Mouse (Mus musculus) forebrain, embryonic 13.5 days (tissue): ENCODE results near the gene Dgcr6. TPM values are rescaled to one million over a fixed set of nuclear protein-coding genes. Genes with fewer than 3 reads are reported as not detected.

Experiments
- ATAC-seq: fragments of 200-750 bp; cut with Nextera tagmentation; 2 replicates; pipeline ENCODE4 v1.8.0; 2017
- H3K27ac ChIP-seq: fragments of 300-500 bp; sonication (generic); 2 replicates; pipeline ENCODE4 v1.5.1; 2015; ENCODE audit warnings: inconsistent platforms, mild to moderate bottlenecking, moderate library complexity
- H3K27me3 ChIP-seq: fragments of 300-500 bp; sonication (generic); 2 replicates; pipeline ENCODE4 v1.6.1; 2015; ENCODE audit warnings: mild to moderate bottlenecking, inconsistent platforms
- H3K36me3 ChIP-seq: fragments of 300-500 bp; sonication (generic); 2 replicates; pipeline ENCODE4 v1.6.1; 2015; ENCODE audit warnings: mild to moderate bottlenecking, inconsistent platforms; ENCODE audit not compliant: poor library complexity, severe bottlenecking
- H3K4me1 ChIP-seq: fragments of 300-500 bp; sonication (generic); 2 replicates; pipeline ENCODE4 v1.6.1; 2015; ENCODE audit warnings: inconsistent platforms
- H3K4me2 ChIP-seq: fragments of 300-500 bp; sonication (generic); 2 replicates; pipeline ENCODE4 v1.6.1; 2015; ENCODE audit warnings: inconsistent platforms, mild to moderate bottlenecking, moderate library complexity
- H3K4me3 ChIP-seq: fragments of 300-500 bp; sonication (generic); 2 replicates; pipeline ENCODE4 v1.5.1; 2015; ENCODE audit warnings: mild to moderate bottlenecking, inconsistent platforms
- H3K9ac ChIP-seq: fragments of 300-500 bp; sonication (generic); 2 replicates; pipeline ENCODE4 v1.6.1; 2015; ENCODE audit warnings: mild to moderate bottlenecking, inconsistent platforms
- H3K9me3 ChIP-seq: fragments of 300-500 bp; sonication (generic); replicated peaks from 2 replicates; pipeline ENCODE4 v1.6.1; 2016; ENCODE audit warnings: inconsistent platforms
- WGBS: fragments of 180-500 bp; shearing (Covaris S2); methylation state at CpG from one replicate; pipeline ENCODE4 v1.1.7; 2015; 5-methylcytosine and 5-hydroxymethylcytosine counted together
- polyA plus RNA-seq: library from polyadenylated mRNA; unstranded; fragments of >200 nt; fragmentation: Nextera tagmentation; extraction: Ambion mirVana; gene quantifications from 2 replicates; pipeline ENCODE4 v1.2.1, GENCODE M21; 2015

Dgcr6 gene
- polyA plus RNA-seq, 1 experiment from 2014 or later: 164 TPM

- no peak overlapping the region for H3K9ac ChIP-seq
- H3K4me3 ChIP-seq: no peak overlapping the region
- no peak for ATAC-seq
- no peaks in the 10 kb centered on the region for H3K4me1 ChIP-seq
- no peaks in the 10 kb centered on the region for H3K9me3 ChIP-seq
- no peaks in the 10 kb centered on the region for H3K27me3 ChIP-seq
- H3K36me3 ChIP-seq: no peaks in the 10 kb centered on the region
- no peak overlapping the region for H3K27ac ChIP-seq
- no peak overlapping the region for H3K4me2 ChIP-seq
- WGBS: 84% methylated on average over 10 of the region's 10 CpGs
These were observed 7.7 kb upstream of the Dgcr6 start for GRCm38 (mm10) chr16:18044991-18045390.

GRCm38 (mm10) chr16:18047660-18048059, 5.0 kb upstream of the Dgcr6 start:
- Histone ChIP-seq H3K36me3 (no peaks in the 10 kb centered on the region), H3K27ac (no peak overlapping the region), H3K9ac (no peak overlapping the region), H3K4me1 (no peaks in the 10 kb centered on the region), H3K27me3 (peaks cover 5% of the 10 kb centered on the region; the same call in 1 of the 2 replicates), H3K9me3 (no peaks in the 10 kb centered on the region), H3K4me3 (no peak overlapping the region), H3K4me2 (no peak overlapping the region)
- peak; percentile 68 for ATAC-seq
- 4% methylated on average over 3 of the region's 3 CpGs for WGBS

GRCm38 (mm10) chr16:18048071-18048470, 4.6 kb upstream of the Dgcr6 start:
- no peaks in the 10 kb centered on the region for H3K36me3 ChIP-seq
- peaks cover 5% of the 10 kb centered on the region; the same call in 1 of the 2 replicates for H3K27me3 ChIP-seq
- no peak overlapping the region for H3K9ac ChIP-seq
- no peak overlapping the region for H3K4me3 ChIP-seq
- no peak overlapping the region for H3K27ac ChIP-seq
- no peaks in the 10 kb centered on the region for H3K4me1 ChIP-seq
- no peaks in the 10 kb centered on the region for H3K9me3 ChIP-seq
- 76% methylated on average over 8 of the region's 8 CpGs for WGBS
- ATAC-seq: no peak; the same call in 1 of the 2 replicates
- no peak overlapping the region for H3K4me2 ChIP-seq

- Histone ChIP-seq H3K9me3 (no peaks in the 10 kb centered on the region), H3K9ac (no peak overlapping the region), H3K27ac (no peak overlapping the region), H3K4me3 (no peak overlapping the region), H3K4me2 (no peak overlapping the region), H3K36me3 (no peaks in the 10 kb centered on the region), H3K27me3 (peaks cover 8% of the 10 kb centered on the region; the same call in 1 of the 2 replicates), H3K4me1 (no peaks in the 10 kb centered on the region)
- peak; percentile 60 for ATAC-seq
- 55% methylated on average over 7 of the region's 7 CpGs for WGBS
These were observed 338 bp upstream of the Dgcr6 start for GRCm38 (mm10) chr16:18052322-18052721.

GRCm38 (mm10) chr16:18056215-18056614, 3.6 kb downstream of the Dgcr6 start:
- no peaks in the 10 kb centered on the region for H3K9me3 ChIP-seq
- H3K4me3 ChIP-seq: no peak overlapping the region
- WGBS: 83% methylated on average over 2 of the region's 2 CpGs
- ATAC-seq: no peak
- H3K27ac ChIP-seq: no peak overlapping the region
- no peaks in the 10 kb centered on the region for H3K36me3 ChIP-seq
- peaks cover 3% of the 10 kb centered on the region; the same call in 1 of the 2 replicates for H3K27me3 ChIP-seq
- no peak overlapping the region for H3K4me2 ChIP-seq
- H3K4me1 ChIP-seq: no peaks in the 10 kb centered on the region
- H3K9ac ChIP-seq: no peak overlapping the region

- WGBS: 80% methylated on average over 6 of the region's 6 CpGs
- 0 out of 2 replicates have a peak, but pooled peaks cover 3% of the 10 kb centered on the region for H3K27me3 ChIP-seq
These were observed 5.7 kb downstream of the Dgcr6 start for GRCm38 (mm10) chr16:18058331-18058731.

GRCm38 (mm10) chr16:18059243-18059642, 6.6 kb downstream of the Dgcr6 start:
- Histone ChIP-seq H3K4me1 (no peaks in the 10 kb centered on the region), H3K9me3 (no peaks in the 10 kb centered on the region), H3K27me3 (0 out of 2 replicates have a peak, but pooled peaks cover 3% of the 10 kb centered on the region), H3K9ac (no peak overlapping the region), H3K4me3 (no peak overlapping the region), H3K36me3 (no peaks in the 10 kb centered on the region), H3K4me2 (no peak overlapping the region), H3K27ac (no peak overlapping the region)
- ATAC-seq: no peak
- WGBS: 83% methylated on average over 10 of the region's 10 CpGs

More at GRCm38 (mm10) chr16:18058331-18058731, 5.7 kb downstream of the Dgcr6 start:
- Histone ChIP-seq H3K9ac (no peak overlapping the region), H3K27ac (no peak overlapping the region), H3K4me3 (no peak overlapping the region), H3K4me2 (no peak overlapping the region), H3K4me1 (no peaks in the 10 kb centered on the region), H3K36me3 (no peaks in the 10 kb centered on the region), H3K9me3 (no peaks in the 10 kb centered on the region)
- no peak for ATAC-seq

GRCm38 (mm10) chr16:18061201-18061600, 8.5 kb downstream of the Dgcr6 start:
- no peak overlapping the region for H3K9ac ChIP-seq
- no peaks in the 10 kb centered on the region for H3K27me3 ChIP-seq
- H3K9me3 ChIP-seq: no peaks in the 10 kb centered on the region
- ATAC-seq: no peak
- 87% methylated on average over 11 of the region's 11 CpGs for WGBS
- H3K27ac ChIP-seq: no peak overlapping the region
- 0 out of 2 replicates have a peak, but pooled peaks cover 3% of the 10 kb centered on the region for H3K4me1 ChIP-seq
- no peak overlapping the region for H3K4me2 ChIP-seq
- H3K4me3 ChIP-seq: no peak overlapping the region
- no peaks in the 10 kb centered on the region for H3K36me3 ChIP-seq

GRCm38 (mm10) chr16:18066060-18067009, 13.7 kb downstream of the Dgcr6 start:
- Histone ChIP-seq H3K9me3 (no peaks in the 10 kb centered on the region), H3K36me3 (peaks cover 35% of the 10 kb centered on the region), H3K27ac (peak overlapping the region; percentile 95), H3K4me2 (peak overlapping the region; percentile 69), H3K4me1 (peaks cover 28% of the 10 kb centered on the region), H3K9ac (peak overlapping the region; percentile 94), H3K4me3 (peak overlapping the region; percentile 92), H3K27me3 (no peaks in the 10 kb centered on the region)
- under 1% methylated on average over 76 of the region's 81 CpGs for WGBS
- peak; percentile 99 for ATAC-seq

GRCm38 (mm10) chr16:18068653-18069376, 16.2 kb downstream of the Dgcr6 start:
- no peaks in the 10 kb centered on the region for H3K9me3 ChIP-seq
- peak overlapping the region; percentile 37; the same call in 1 of the 2 replicates for H3K4me2 ChIP-seq
- no peaks in the 10 kb centered on the region for H3K27me3 ChIP-seq
- ATAC-seq: no peak
- no peak overlapping the region for H3K27ac ChIP-seq
- whole genome bisulfite sequencing: 92% methylated on average over 8 of the region's 8 CpGs
- H3K4me1 ChIP-seq: peaks cover 28% of the 10 kb centered on the region
- peak overlapping the region; percentile 45 for H3K9ac ChIP-seq
- H3K36me3 ChIP-seq: peaks cover 56% of the 10 kb centered on the region
- H3K4me3 ChIP-seq: no peak overlapping the region

GRCm38 (mm10) chr16:18070798-18071197, 18.1 kb downstream of the Dgcr6 start:
- Histone ChIP-seq H3K9ac (peak overlapping the region; percentile 19; the same call in 1 of the 2 replicates), H3K36me3 (peaks cover 56% of the 10 kb centered on the region), H3K9me3 (no peaks in the 10 kb centered on the region), H3K4me1 (peaks cover 25% of the 10 kb centered on the region), H3K27ac (no peak overlapping the region), H3K27me3 (no peaks in the 10 kb centered on the region), H3K4me3 (no peak overlapping the region), H3K4me2 (no peak overlapping the region)
- WGBS: 95% methylated on average over 5 of the region's 5 CpGs
- ATAC-seq: no peak

- Histone ChIP-seq H3K36me3 (peaks cover 56% of the 10 kb centered on the region), H3K9me3 (no peaks in the 10 kb centered on the region), H3K27me3 (no peaks in the 10 kb centered on the region), H3K27ac (no peak overlapping the region), H3K4me1 (peaks cover 22% of the 10 kb centered on the region), H3K4me2 (no peak overlapping the region), H3K4me3 (no peak overlapping the region), H3K9ac (no peak overlapping the region)
- ATAC-seq: no peak
- WGBS: 93% methylated on average over 13 of the region's 13 CpGs
These were observed 19.4 kb downstream of the Dgcr6 start for GRCm38 (mm10) chr16:18072089-18072488.
